Mouse (Mus musculus): ENCODE results near the gene Krtap16-1. TPM values are rescaled to one million over a fixed set of nuclear protein-coding genes. Genes with fewer than 3 reads are reported as not detected.

Krtap16-1 gene
- polyA plus RNA-seq (2014; fragmentation: Nextera tagmentation; extraction: Ambion mirVana) = not detected in 2 replicates

- H3K4me2 ChIP-seq (ENCODE audit: low read length) = no peak within 1 kb of the TSS
- H3K27me3 ChIP-seq (ENCODE audit: control insufficient read depth, insufficient read depth, low read length) = peaks cover 7% of the 10 kb centered on the region; the same call in 1 of the 2 replicates
- H3K4me3 ChIP-seq (ENCODE audit: control insufficient read depth in 1 of 2, insufficient read depth in 1 of 2, low read depth in 1 of 2, low read length in 2 of 2) = no peak within 1 kb of the TSS
- no peak for ATAC-seq (ENCODE audit: insufficient number of reproducible peaks, insufficient read depth, low FRiP score, low read depth)
- H3K36me3 ChIP-seq (ENCODE audit: control insufficient read depth, insufficient read depth, low read length) = no peaks in the 10 kb centered on the region
- no peaks in the 10 kb centered on the region for H3K9me3 ChIP-seq (ENCODE audit: control insufficient read depth, low read length)
- no peak within 1 kb of the TSS for H3K27ac ChIP-seq (replicated peaks in 1 of 2; ENCODE audit: control insufficient read depth in 1 of 2, insufficient read depth in 1 of 2, low read depth in 2 of 2, low read length in 2 of 2)
- no peaks in the 10 kb centered on the region for H3K4me1 ChIP-seq (ENCODE audit: control insufficient read depth in 2 of 2, insufficient read depth in 2 of 2, low read length in 2 of 2)
- H3K9ac ChIP-seq (ENCODE audit: low read length) = no peak within 1 kb of the TSS
- 76% methylated on average over 8 of the region's 8 CpGs for WGBS
Observed at GRCm38 (mm10) chr11:99986180-99986647, at the start of gene Krtap16-1. Gene Krtap16-1, minus strand, starts transcription at chr11:99986597.

- ATAC-seq (ENCODE audit: insufficient number of reproducible peaks, insufficient read depth, low FRiP score, low read depth) = no peak
- Histone ChIP-seq H3K27me3 (ENCODE audit: control insufficient read depth, insufficient read depth, low read length) (no peaks in the 10 kb centered on the region), H3K9ac (ENCODE audit: low read length) (no peak within 1 kb of the TSS), H3K4me3 (ENCODE audit: control insufficient read depth in 1 of 2, insufficient read depth in 1 of 2, low read depth in 1 of 2, low read length in 2 of 2) (no peak within 1 kb of the TSS), H3K36me3 (ENCODE audit: control insufficient read depth, insufficient read depth, low read length) (no peaks in the 10 kb centered on the region), H3K4me1 (ENCODE audit: control insufficient read depth in 2 of 2, insufficient read depth in 2 of 2, low read length in 2 of 2) (no peaks in the 10 kb centered on the region), H3K27ac (replicated peaks in 1 of 2; ENCODE audit: control insufficient read depth in 1 of 2, insufficient read depth in 1 of 2, low read depth in 2 of 2, low read length in 2 of 2) (no peak within 1 kb of the TSS), H3K4me2 (ENCODE audit: low read length) (no peak within 1 kb of the TSS), H3K9me3 (ENCODE audit: control insufficient read depth, low read length) (no peaks in the 10 kb centered on the region)
- WGBS = 87% methylated on average over 6 of the region's 6 CpGs
Observed at GRCm38 (mm10) chr11:100029768-100030167, 43.4 kb upstream of the Krtap16-1 start, which contains the start of gene Krt33b. Gene Krt33b, minus strand, starts transcription at chr11:100029868.

GRCm38 (mm10) chr11:100021438-100021837, 35.0 kb upstream of the Krtap16-1 start:
- no peak overlapping the region for H3K27ac ChIP-seq (replicated peaks in 1 of 2; ENCODE audit: control insufficient read depth in 1 of 2, insufficient read depth in 1 of 2, low read depth in 2 of 2, low read length in 2 of 2)
- no peaks in the 10 kb centered on the region for H3K4me1 ChIP-seq (ENCODE audit: control insufficient read depth in 2 of 2, insufficient read depth in 2 of 2, low read length in 2 of 2)
- H3K27me3 ChIP-seq (ENCODE audit: control insufficient read depth, insufficient read depth, low read length) = no peaks in the 10 kb centered on the region
- H3K9me3 ChIP-seq (ENCODE audit: control insufficient read depth, low read length) = no peaks in the 10 kb centered on the region
- WGBS = 51% methylated on average over 5 of the region's 5 CpGs
- no peaks in the 10 kb centered on the region for H3K36me3 ChIP-seq (ENCODE audit: control insufficient read depth, insufficient read depth, low read length)
- no peak for ATAC-seq (ENCODE audit: insufficient number of reproducible peaks, insufficient read depth, low FRiP score, low read depth)
- no peak overlapping the region for H3K4me2 ChIP-seq (ENCODE audit: low read length)
- H3K9ac ChIP-seq (ENCODE audit: low read length) = no peak overlapping the region
- H3K4me3 ChIP-seq (ENCODE audit: control insufficient read depth in 1 of 2, insufficient read depth in 1 of 2, low read depth in 1 of 2, low read length in 2 of 2) = no peak overlapping the region

GRCm38 (mm10) chr11:100019466-100019865, 33.1 kb upstream of the Krtap16-1 start:
- H3K27ac ChIP-seq (replicated peaks in 1 of 2; ENCODE audit: control insufficient read depth in 1 of 2, insufficient read depth in 1 of 2, low read depth in 2 of 2, low read length in 2 of 2) = no peak overlapping the region
- H3K4me2 ChIP-seq (ENCODE audit: low read length) = no peak overlapping the region
- H3K9ac ChIP-seq (ENCODE audit: low read length) = no peak overlapping the region
- WGBS = 66% methylated on average over 1 of the region's 1 CpGs
- no peaks in the 10 kb centered on the region for H3K27me3 ChIP-seq (ENCODE audit: control insufficient read depth, insufficient read depth, low read length)
- no peaks in the 10 kb centered on the region for H3K36me3 ChIP-seq (ENCODE audit: control insufficient read depth, insufficient read depth, low read length)
- no peaks in the 10 kb centered on the region for H3K9me3 ChIP-seq (ENCODE audit: control insufficient read depth, low read length)
- no peak overlapping the region for H3K4me3 ChIP-seq (ENCODE audit: control insufficient read depth in 1 of 2, insufficient read depth in 1 of 2, low read depth in 1 of 2, low read length in 2 of 2)
- ATAC-seq (ENCODE audit: insufficient number of reproducible peaks, insufficient read depth, low FRiP score, low read depth) = no peak
- no peaks in the 10 kb centered on the region for H3K4me1 ChIP-seq (ENCODE audit: control insufficient read depth in 2 of 2, insufficient read depth in 2 of 2, low read length in 2 of 2)

- no peaks in the 10 kb centered on the region for H3K27me3 ChIP-seq (ENCODE audit: control insufficient read depth, insufficient read depth, low read length)
- ATAC-seq (ENCODE audit: insufficient number of reproducible peaks, insufficient read depth, low FRiP score, low read depth) = no peak
- H3K4me1 ChIP-seq (ENCODE audit: control insufficient read depth in 2 of 2, insufficient read depth in 2 of 2, low read length in 2 of 2) = no peaks in the 10 kb centered on the region
- H3K4me3 ChIP-seq (ENCODE audit: control insufficient read depth in 1 of 2, insufficient read depth in 1 of 2, low read depth in 1 of 2, low read length in 2 of 2) = no peak within 1 kb of the TSS
- no peaks in the 10 kb centered on the region for H3K9me3 ChIP-seq (ENCODE audit: control insufficient read depth, low read length)
- H3K4me2 ChIP-seq (ENCODE audit: low read length) = no peak within 1 kb of the TSS
- no peak within 1 kb of the TSS for H3K27ac ChIP-seq (replicated peaks in 1 of 2; ENCODE audit: control insufficient read depth in 1 of 2, insufficient read depth in 1 of 2, low read depth in 2 of 2, low read length in 2 of 2)
- no peak within 1 kb of the TSS for H3K9ac ChIP-seq (ENCODE audit: low read length)
- WGBS = 83% methylated on average over 4 of the region's 4 CpGs
- H3K36me3 ChIP-seq (ENCODE audit: control insufficient read depth, insufficient read depth, low read length) = no peaks in the 10 kb centered on the region
Observed at GRCm38 (mm10) chr11:100016112-100016511, 29.7 kb upstream of the Krtap16-1 start, which contains the start of gene Krt33a. Gene Krt33a, minus strand, starts transcription at chr11:100016212.

GRCm38 (mm10) chr11:100013691-100014171, 27.3 kb upstream of the Krtap16-1 start:
- Histone ChIP-seq H3K27ac (replicated peaks in 1 of 2; ENCODE audit: control insufficient read depth in 1 of 2, insufficient read depth in 1 of 2, low read depth in 2 of 2, low read length in 2 of 2) (no peak overlapping the region), H3K9ac (ENCODE audit: low read length) (no peak overlapping the region), H3K27me3 (ENCODE audit: control insufficient read depth, insufficient read depth, low read length) (no peaks in the 10 kb centered on the region), H3K4me1 (ENCODE audit: control insufficient read depth in 2 of 2, insufficient read depth in 2 of 2, low read length in 2 of 2) (no peaks in the 10 kb centered on the region), H3K4me3 (ENCODE audit: control insufficient read depth in 1 of 2, insufficient read depth in 1 of 2, low read depth in 1 of 2, low read length in 2 of 2) (no peak overlapping the region), H3K4me2 (ENCODE audit: low read length) (no peak overlapping the region), H3K9me3 (ENCODE audit: control insufficient read depth, low read length) (no peaks in the 10 kb centered on the region), H3K36me3 (ENCODE audit: control insufficient read depth, insufficient read depth, low read length) (no peaks in the 10 kb centered on the region)
- 74% methylated on average over 4 of the region's 4 CpGs for WGBS
- ATAC-seq (ENCODE audit: insufficient number of reproducible peaks, insufficient read depth, low FRiP score, low read depth) = no peak

GRCm38 (mm10) chr11:100010682-100011081, 24.3 kb upstream of the Krtap16-1 start:
- Histone ChIP-seq H3K27me3 (ENCODE audit: control insufficient read depth, insufficient read depth, low read length) (no peaks in the 10 kb centered on the region), H3K4me2 (ENCODE audit: low read length) (no peak overlapping the region), H3K36me3 (ENCODE audit: control insufficient read depth, insufficient read depth, low read length) (no peaks in the 10 kb centered on the region), H3K4me1 (ENCODE audit: control insufficient read depth in 2 of 2, insufficient read depth in 2 of 2, low read length in 2 of 2) (no peaks in the 10 kb centered on the region), H3K27ac (replicated peaks in 1 of 2; ENCODE audit: control insufficient read depth in 1 of 2, insufficient read depth in 1 of 2, low read depth in 2 of 2, low read length in 2 of 2) (no peak overlapping the region), H3K9ac (ENCODE audit: low read length) (no peak overlapping the region), H3K4me3 (ENCODE audit: control insufficient read depth in 1 of 2, insufficient read depth in 1 of 2, low read depth in 1 of 2, low read length in 2 of 2) (no peak overlapping the region), H3K9me3 (ENCODE audit: control insufficient read depth, low read length) (no peaks in the 10 kb centered on the region)
- 73% methylated on average over 5 of the region's 5 CpGs for WGBS
- no peak for ATAC-seq (ENCODE audit: insufficient number of reproducible peaks, insufficient read depth, low FRiP score, low read depth)

GRCm38 (mm10) chr11:100008336-100008735, 21.9 kb upstream of the Krtap16-1 start:
- 66% methylated on average over 5 of the region's 5 CpGs for WGBS
- Histone ChIP-seq H3K4me1 (ENCODE audit: control insufficient read depth in 2 of 2, insufficient read depth in 2 of 2, low read length in 2 of 2) (no peaks in the 10 kb centered on the region), H3K4me3 (ENCODE audit: control insufficient read depth in 1 of 2, insufficient read depth in 1 of 2, low read depth in 1 of 2, low read length in 2 of 2) (no peak overlapping the region), H3K4me2 (ENCODE audit: low read length) (no peak overlapping the region), H3K9ac (ENCODE audit: low read length) (no peak overlapping the region), H3K27ac (replicated peaks in 1 of 2; ENCODE audit: control insufficient read depth in 1 of 2, insufficient read depth in 1 of 2, low read depth in 2 of 2, low read length in 2 of 2) (no peak overlapping the region), H3K36me3 (ENCODE audit: control insufficient read depth, insufficient read depth, low read length) (no peaks in the 10 kb centered on the region), H3K9me3 (ENCODE audit: control insufficient read depth, low read length) (no peaks in the 10 kb centered on the region), H3K27me3 (ENCODE audit: control insufficient read depth, insufficient read depth, low read length) (no peaks in the 10 kb centered on the region)
- no peak for ATAC-seq (ENCODE audit: insufficient number of reproducible peaks, insufficient read depth, low FRiP score, low read depth)
